Mouse (Mus musculus) monocyte, adult 5-6 weeks (primary cell): ENCODE data around the gene Icam2. TPM values are rescaled to one million over a fixed set of nuclear protein-coding genes. Genes with fewer than 3 reads are reported as not detected.
A peak's percentile ranks its signal among the peaks of the same experiment; 100 is the strongest.
"Not testable (repeated sequence)": the region's sequence is repeated elsewhere in the genome, so short reads cannot be mapped to it uniquely, and the experiment has no call there.

Source experiments
- ATAC-seq: fragments of 153-309, 156-312 bp; replicated peaks from 2 replicates; pipeline ENCODE4 v1.8.0; 2017; ENCODE audit warnings: mild to moderate bottlenecking; ENCODE audit not compliant: low TSS enrichment, insufficient number of reproducible peaks, severe bottlenecking, poor library complexity, low FRiP score
- total RNA-seq: library from RNA; stranded (forward); fragments of 200-1000, 200-491, 200-594 nt; gene quantifications from 3 replicates; pipeline ENCODE4 v1.2.3, GENCODE M21; 2017

The Icam2 gene
- 32.3 to 70.2 TPM (median 56.4 TPM) in 3 replicates for total RNA-seq

DNA sequence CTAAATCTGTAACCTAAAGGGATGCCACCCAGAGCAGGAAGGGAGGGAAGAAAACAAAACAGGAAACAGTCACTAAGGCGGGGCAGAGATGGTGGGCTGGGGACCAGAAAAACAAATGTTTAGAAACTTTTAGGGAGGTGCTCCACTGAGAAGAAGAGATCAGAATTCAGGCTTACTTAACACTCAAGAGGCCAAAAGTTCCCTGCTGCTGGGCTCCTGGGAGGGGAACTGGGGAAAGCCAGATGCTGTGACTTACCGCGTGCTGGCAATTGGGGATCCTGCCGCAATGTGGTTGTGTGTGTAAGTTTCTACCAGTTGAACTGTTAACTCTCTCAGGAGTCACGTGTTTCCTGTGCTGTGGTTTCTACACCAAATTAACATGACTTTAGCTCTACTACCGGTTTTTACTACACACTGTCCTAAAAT is at the start of gene Icam2:
Gene Icam2, minus strand, starts transcription at position 285 of the 426 bp plus-strand sequence.
- peak; percentile 82 for ATAC-seq

DNA sequence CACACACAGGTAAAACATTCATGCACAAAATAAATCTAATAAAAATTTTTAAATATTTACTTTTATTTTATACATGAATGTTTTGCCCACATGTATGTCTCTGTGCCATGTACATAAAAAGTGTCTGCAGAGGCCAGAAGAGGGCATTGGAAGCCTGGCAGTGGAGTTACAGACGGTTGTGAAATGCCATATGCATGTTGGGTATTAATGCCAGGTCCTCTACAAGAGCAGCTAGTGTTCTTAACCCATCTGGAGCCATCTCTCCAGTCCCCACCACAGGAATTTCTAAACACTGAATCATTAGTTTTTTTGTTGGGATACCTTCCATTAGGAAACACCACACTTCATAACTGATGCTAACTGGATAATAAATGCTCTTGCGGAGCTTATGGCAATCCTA is 49.7 kb upstream of the Icam2 start:
- ATAC-seq: no peak

DNA sequence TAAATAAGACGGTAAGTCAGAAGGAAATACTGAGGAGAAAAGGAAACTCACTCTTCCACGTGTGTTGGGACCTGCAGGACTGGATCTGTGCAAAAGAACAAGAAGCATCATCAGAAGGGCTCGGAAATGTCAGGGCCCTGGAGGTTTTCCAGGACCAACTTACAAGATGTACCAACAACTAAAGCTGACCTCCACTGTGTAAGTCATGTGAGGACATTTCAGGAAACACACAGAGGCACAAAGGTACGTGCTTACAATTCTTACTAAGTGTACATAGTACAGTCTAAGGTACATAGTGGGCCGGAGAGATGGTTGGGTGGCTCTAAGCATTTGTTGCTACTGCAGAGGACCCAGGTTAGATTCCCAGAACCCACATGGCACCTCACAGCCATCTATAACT is 49.2 kb upstream of the Icam2 start:
- no peak for ATAC-seq

DNA sequence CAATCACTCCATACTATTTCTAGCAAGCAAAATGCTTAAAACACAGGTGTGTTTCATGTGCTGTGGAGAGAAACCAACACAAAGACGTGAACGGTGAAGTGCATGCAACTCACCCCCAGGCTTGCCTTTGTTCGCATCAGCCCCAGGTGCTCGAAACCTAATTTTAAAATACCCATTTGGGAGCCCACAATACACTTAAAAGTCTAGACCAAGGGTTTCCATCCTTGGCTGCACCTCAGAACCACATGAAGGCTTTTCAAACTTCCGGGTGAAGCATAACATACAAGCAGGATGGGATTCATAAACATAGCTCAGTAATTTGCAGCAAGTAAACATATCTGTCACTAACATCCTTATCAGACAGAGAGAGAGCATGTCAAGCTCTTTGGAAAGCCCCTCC is 42.5 kb upstream of the Icam2 start:
- ATAC-seq: no peak

DNA sequence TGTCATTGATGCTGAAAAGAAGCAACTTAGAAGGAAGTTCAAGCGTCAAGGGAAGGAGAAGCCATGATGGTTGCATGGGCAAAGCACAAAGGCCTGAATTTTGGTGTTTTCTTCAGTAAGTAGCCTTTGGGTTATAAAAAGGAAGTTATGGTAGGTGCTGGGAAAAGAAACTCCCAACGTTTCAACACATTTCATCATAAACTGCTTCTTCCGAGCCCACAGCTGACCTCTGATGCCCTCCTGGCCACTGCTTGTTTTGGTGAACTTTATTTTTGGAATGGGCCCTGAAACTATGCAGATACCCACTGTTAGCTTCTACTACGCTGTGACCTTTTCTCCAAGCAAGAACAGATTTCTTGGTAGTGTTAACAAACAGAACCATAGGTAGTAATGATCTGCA is 41.8 kb upstream of the Icam2 start:
- ATAC-seq: peak; percentile 81

DNA sequence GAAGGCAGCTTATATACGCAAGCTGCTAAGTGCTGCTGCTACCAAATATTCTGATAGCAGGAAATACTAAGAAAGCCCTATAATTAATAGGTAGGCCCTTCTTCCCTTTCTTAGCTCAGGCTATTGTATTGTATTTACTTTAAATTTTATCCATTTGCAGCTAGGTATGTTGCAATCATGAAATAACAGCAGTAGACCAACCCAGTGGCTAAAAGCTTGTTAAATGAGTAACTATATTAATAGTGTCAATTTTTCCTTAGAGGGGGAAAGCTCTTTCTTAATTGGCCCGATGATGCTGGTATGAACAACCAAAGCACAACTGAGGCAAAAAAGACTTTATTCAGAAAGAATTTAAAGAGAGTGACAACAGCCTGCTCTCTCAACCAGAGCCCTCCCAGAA is 40.7 kb upstream of the Icam2 start:
- ATAC-seq: no peak

DNA sequence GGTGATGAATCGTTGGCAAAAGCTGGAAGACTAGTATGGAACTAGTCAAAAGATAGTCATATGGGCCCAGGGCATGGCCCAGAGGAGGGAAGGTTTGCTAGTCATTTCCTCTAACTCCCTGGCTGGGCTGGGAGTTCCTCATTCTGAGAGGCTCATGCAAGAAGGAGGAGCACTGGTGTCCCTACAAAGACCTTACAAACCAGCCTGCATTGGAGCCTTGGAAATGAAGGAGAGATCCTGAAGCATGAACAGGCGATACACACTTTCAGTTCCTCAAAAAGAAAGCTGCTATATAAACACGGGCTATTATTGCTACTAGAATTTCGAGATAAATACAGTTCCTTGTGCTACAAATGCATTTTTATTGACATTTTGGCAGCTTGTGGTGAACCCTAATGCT is 40.2 kb upstream of the Icam2 start:
- peak; percentile 94 for ATAC-seq

DNA sequence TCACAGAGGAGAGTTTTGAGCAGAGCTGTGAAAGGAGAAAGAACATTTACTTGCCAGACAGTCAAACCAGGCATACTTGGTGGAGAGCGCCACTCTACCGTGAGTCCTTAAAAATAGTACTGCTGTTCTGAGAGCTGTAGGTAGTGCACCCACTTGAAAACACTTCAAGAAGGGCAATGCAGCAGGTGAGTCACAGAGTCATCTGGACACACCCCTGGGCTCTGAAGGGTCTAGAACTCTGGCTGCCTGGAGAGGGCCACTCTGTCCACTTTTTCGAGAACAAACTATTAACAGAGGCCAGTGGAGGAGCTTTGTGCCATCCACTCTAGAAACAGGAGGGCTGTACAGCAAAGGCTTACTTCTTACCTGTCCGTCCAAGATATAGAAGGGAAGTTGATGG is 38.6 kb upstream of the Icam2 start:
- ATAC-seq: no peak

DNA sequence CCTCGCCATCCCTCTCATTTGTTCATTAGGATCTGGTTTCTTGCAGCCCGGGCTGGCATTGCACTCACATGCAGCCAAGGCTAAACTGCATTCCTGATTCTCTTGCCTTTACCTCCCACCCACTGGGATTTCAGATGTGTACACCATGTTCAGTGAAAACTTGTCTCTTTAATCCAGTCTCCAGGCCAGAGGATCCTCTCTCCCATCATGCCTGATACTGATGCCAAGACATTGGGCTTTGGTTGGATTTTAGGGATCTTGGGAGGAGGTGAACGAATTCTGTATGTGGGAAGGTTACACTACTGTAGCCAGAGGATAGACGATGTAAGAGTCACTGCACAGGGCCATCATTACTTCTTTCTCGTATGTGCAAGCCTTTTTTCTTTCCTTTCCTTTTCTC is 37.3 kb upstream of the Icam2 start:
- no peak for ATAC-seq

DNA sequence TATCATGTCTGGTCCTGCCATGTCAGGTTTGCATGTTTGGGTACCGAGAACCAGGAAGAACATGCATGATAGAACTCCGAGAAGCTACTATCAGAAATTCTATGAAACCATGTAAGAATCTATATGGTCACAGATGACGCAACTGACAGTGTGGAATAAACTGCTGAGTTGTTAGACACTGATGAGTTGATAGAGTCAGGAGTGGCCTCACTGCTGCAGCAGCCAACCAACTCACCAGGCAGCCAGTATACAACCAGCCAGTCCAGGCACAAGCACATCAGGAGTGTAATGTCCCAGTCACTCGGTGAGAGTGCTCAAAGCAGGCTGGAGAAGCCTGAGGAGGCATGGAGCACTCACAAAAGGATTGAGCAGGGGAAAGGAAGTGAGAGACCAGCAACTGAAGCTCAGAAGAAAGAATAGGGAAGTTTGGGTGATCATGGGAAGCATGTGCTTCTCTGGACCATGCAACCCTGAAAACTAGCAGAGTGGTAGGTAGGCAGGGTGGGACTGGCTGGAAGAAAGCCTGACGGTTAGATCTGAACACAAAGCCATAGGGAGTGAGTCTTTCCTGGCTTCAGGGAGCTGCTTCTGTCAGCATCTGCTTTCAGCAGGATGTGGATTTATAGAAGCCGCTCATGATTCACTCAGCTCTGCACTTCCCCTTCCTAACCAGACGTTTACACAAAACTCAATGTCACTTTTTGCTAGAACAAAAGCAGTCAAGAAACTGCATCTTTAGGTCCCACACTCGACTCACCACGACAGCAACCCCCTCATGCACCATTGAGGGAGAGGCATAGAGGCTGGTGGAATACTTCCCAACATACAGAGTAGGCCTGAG is 31.6 kb upstream of the Icam2 start:
- peak; percentile 59; the same call in 1 of the 2 replicates for ATAC-seq

DNA sequence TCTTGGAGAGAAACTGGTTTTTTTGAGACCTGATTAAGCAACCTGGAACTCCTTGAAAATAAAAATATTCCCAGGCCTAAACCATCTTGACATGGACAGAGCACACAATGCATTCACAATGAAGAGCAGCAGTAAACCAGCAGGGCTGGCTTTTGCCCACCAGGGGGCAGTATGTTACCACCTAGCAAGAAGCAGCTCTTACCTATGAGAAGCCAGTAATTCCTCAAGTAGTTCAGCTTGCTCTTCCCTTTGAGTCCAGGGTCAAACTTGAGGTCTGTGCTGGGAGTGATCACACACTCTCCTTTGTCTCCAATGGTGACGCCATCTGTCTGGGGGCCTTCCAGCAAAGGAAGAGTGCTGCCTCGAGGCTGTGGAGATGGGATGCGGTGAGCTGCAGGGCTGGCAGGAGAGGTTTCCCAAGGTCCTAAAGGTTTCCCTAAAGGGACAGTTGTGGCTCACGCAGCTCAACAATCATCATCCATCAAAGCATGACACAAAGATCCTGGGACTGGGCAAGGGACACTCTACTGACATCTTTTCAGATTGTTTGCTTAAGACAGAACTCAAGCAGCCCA is 30.8 kb upstream of the Icam2 start:
- ATAC-seq: peak; percentile 81

DNA sequence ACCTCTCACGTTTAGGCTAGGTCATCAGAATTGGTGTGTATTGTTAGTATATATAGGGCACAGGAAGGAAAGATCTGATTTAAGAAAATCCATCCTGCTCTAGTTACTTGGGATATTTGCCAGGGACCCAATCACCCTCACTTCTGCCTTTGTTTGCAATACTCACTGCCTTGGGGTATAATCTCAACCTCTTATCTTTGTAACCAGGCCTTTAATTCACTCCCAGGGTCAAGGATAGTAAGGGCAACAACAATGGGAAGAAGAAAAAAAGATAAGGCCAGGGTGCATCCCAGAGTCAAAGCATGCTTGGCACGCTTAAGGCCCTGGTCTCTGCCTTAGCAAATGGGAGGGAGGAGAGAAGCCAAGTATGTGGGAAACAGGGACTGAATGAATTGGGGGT is 30.0 kb upstream of the Icam2 start:
- ATAC-seq: no peak

DNA sequence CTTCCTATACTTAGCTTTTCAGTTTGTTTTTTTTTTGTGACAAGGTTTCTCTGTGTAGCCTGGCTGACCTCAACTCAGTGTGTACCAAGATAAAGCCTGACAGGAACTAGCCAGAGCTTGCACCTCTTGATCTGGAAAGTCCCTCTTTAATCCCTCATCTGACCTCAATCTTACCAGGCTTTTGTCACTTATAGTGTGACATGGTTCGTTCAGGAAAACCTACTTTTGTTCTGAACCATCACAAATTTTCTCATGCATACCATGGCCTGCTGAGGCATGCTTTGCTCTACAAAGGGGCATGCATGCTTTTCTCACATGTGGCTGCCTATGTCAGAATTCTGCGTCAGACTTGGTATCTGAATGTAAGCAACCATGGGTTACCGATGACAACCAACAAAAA is 28.5 kb upstream of the Icam2 start:
- no peak for ATAC-seq

DNA sequence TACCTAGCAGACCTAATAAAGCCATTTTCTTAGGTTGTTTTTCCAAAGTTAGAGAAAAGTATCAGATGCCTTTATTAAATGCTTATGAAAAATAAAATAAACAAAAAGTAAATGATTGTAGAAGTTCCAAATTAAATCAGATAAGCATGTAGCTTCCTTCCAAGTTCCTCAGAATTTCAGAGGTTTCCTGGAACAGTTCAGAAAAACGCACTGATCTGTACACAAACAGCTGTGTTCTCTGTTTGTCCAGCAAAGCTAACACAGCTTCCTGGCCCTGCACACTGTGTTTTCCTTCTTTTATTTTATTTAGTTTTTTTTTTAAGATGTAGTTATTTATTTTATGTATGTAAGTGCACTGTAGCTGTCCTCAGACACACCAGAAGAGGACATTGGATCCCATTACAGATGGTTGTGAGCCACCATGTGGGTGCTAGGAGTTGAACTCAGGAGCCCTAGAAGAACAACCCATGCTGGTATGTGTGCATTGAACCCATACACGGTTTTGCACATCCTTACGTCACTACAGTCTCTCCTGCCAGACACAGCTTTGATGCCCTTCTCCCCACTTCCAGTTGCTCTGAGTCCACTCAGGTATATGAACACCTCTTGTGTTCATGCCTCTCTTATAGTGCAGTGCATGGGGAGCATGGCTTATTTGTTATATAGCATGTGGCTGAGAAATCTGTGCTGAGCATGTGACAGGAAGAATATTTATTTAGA is 24.9 kb upstream of the Icam2 start:
- no peak for ATAC-seq

DNA sequence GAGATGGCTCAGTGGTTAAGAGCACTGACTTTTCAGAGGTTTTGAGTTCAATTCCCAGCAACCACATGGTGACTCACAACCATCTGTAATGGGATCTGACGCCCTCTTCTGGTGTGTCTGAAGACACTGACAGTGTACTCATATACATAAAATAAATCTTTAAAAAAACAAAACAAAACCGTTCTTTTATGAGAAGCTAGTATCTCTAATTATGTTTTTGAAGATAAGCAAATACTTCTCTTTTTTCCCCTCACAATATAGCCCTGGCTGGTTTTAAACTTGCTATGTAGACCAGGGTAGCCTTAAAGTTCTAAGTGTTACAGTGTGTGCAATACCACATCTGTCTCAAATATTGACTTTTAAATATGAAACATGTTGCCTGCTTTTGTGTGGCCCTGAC is 23.3 kb upstream of the Icam2 start:
- ATAC-seq: no peak

DNA sequence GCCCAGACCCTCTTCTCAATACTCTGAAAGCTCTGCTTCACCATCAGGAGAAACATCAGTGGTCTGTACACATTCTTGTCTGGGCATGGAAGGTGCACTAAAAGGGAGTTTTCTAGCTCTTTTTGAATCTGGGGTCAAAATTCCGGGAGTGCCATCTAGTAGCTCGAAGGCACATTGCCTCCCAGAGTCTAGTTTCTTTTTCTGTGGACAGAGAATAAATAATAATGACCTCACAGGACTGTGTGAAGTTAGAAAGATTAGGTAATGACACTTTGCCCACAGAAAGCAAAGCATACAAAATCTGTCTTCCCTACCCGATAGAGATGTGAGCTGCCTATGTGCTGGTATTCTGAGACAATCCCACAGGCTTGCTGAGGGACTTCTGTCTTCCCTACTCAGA is 22.6 kb upstream of the Icam2 start:
- ATAC-seq: no peak

DNA sequence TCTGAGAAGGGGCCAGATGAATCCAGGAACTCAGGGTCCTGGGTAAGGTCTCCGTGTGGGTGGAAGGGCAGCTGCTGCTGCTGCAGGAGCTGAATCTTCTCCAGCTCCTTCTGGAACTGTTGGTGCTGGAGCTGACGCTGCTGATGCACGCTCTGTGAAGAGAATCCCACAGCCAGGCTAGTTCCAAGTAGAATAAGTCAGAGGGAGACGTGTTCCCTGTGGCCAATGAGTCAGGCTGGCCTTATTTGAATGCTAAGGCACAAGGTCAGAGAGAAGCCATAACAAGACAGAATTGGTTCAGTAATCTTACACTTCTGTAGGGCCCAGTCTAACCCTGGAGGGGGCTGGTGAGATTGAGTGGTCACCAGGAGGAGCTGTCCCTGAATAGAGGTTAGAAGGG is 22.1 kb upstream of the Icam2 start:
- ATAC-seq: no peak

DNA sequence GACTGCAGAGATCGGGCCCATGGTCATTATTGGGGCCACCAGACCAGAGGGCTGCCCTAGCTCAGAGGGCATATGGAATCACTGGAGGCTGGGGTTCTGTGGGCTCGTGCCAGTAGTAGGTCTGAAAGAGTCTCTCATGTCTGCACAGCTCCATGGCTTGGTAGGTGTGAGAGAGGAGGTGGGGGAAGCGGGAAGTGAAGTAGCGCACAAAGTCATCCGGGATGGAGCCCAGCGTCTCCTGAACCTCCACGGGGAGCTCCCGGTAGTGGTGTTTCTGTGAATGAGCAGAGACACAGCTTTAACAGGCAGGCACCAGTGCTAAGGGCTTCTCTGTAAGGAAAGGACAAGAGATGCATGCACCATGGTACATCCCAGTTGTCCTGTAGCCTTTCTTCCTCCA is 10.6 kb upstream of the Icam2 start:
- ATAC-seq: no peak

DNA sequence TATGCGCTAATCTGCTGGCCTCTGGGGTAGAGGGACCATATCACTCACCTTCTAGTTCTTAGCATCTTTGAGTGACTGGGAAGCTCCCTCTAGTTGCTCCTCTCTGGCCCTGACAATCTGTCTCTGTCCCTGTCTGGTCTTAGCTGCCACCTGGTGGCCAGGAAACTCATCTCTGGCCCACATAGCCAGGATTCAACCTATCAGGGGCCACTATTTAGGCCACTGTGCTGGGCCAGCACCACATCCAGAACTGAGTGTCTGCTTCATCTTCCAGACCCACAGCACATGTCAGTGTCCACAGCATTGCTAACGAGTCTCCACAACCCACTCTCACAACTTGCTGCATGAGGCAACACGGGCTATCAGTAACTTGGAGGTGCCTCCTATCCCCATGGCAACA is 9.8 kb upstream of the Icam2 start:
- ATAC-seq: no peak

DNA sequence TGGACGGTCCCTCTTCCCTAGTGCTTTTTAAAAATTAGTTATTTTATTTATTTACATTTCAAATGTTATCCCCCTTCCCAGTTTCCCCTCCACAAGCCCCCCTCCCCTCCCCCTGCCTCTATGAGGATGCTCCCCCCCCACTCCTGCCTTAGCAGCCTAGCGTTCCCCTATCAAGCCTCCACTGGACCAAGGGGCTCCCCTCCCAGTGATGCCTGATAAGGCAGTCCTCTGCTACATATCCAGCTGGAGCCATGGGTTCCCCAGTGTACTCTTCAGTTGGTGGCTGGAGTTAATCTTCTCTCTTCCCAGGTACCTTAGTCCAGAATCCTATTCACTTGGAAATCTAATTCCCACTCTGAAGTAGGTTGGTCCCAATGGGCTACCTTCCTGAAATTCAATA is 6.2 kb upstream of the Icam2 start:
- ATAC-seq: not testable (repeated sequence)
